Mouse (Mus musculus): ENCODE measurements around the gene Cpn1. TPM values are rescaled to one million over a fixed set of nuclear protein-coding genes. Genes with fewer than 3 reads are reported as not detected.

Gene Cpn1
- polyA plus RNA-seq, 1 experiment: 1.4 TPM

DNA sequence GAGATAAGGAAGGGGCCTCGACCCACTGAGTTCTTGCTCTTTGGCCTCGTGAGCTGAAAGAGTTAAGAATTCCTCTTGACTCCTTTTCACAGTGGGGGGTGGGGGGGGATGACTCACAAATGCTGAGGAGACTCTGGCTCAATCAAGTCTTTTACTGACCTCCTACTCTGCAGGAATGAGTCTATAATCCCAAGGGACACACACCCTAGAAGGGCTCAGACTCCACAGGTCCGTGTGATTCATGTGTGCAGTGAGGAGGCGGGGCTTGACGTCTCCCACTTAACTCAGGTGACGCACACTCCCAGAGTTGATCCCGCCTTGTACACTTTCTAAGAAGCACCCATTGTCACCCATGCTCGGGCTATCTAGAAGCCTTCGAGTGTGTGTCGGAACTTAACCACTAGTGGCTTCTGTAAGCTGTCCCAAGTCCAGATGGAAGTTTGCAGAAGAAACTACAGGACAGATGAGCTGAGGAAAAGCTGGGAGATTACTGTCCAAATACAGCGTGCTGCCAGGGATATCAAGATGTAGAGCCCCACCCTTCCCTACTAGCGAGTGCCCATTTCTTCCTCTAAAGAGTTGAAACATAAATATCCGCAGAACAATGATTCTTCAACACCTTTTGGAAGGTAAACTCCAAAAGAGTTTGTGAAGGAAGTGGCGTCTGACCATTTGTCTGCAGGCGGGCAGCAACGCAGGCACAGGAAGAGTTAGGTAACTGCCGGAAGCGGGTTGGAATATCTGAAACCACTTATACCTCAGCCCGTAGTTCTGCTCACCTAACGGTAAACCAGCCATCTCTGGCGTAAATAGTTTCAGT lies 69.6 kb downstream of the Cpn1 start:
- no peak for DNase-seq (ENCODE audit: low read depth in 1 of 2, low spot score in 2 of 2)
- Histone ChIP-seq H3K4me3 (ENCODE audit: extremely low read depth, insufficient read depth, insufficient read length) (peak overlapping the region; percentile 17), H3K27ac (ENCODE audit: insufficient read depth, low read length) (peak overlapping the region; percentile 4; the same call in 1 of the 2 replicates), H3K4me1 (ENCODE audit: control insufficient read depth, insufficient read depth, insufficient read length) (peaks cover 20% of the 10 kb centered on the region), H3K27me3 (ENCODE audit: control insufficient read depth, insufficient read depth, low read length) (no peaks in the 10 kb centered on the region), H3K36me3 (ENCODE audit: control insufficient read depth, insufficient read depth, low read length) (no peaks in the 10 kb centered on the region)
- TF ChIP-seq POLR2A (IDR thresholded peaks at IDR 0.05; ENCODE audit: low read depth, low read length) (no peak), CTCF (IDR thresholded peaks at IDR 0.05; ENCODE audit: extremely low read depth, insufficient read depth, insufficient read length, insufficient replicate concordance) (no peak)
- 38% methylated on average over 21 of the region's 21 CpGs for WGBS

DNA sequence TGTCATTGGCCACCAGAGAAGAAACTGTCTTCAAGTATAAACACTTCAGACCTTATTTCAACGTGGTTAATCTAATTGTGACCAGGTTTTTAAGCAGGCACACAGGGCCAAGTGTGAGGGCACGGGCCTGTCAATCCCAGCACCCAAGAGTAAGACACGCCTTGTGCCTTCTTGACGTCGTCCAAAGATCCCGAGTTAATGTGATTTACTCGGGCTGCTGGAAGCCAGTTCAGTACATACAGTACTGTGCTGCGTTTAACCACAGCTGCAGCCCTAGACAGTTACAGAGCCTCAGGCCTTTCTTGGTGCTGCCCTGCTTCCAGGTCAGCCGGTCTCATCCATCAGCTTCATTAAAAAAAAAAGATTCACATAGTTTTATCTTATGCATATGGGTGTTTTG lies 70.9 kb downstream of the Cpn1 start:
- peaks cover 1% of the 10 kb centered on the region; the same call in 1 of the 2 replicates for H3K36me3 ChIP-seq (ENCODE audit: control insufficient read depth, insufficient read depth, low read length)
- 84% methylated on average over 9 of the region's 9 CpGs for WGBS
- no peak for DNase-seq (ENCODE audit: low read depth in 1 of 2, low spot score in 2 of 2)
- TF ChIP-seq CTCF (IDR thresholded peaks at IDR 0.05; ENCODE audit: extremely low read depth, insufficient read depth, insufficient read length, insufficient replicate concordance) (no peak), POLR2A (IDR thresholded peaks at IDR 0.05; ENCODE audit: low read depth, low read length) (no peak)
- H3K4me1 ChIP-seq (ENCODE audit: control insufficient read depth, insufficient read depth, insufficient read length): peaks cover 21% of the 10 kb centered on the region; the same call in 1 of the 2 replicates
- no peak overlapping the region for H3K27ac ChIP-seq (ENCODE audit: insufficient read depth, low read length)
- no peaks in the 10 kb centered on the region for H3K27me3 ChIP-seq (ENCODE audit: control insufficient read depth, insufficient read depth, low read length)
- H3K4me3 ChIP-seq (ENCODE audit: extremely low read depth, insufficient read depth, insufficient read length): no peak overlapping the region

DNA sequence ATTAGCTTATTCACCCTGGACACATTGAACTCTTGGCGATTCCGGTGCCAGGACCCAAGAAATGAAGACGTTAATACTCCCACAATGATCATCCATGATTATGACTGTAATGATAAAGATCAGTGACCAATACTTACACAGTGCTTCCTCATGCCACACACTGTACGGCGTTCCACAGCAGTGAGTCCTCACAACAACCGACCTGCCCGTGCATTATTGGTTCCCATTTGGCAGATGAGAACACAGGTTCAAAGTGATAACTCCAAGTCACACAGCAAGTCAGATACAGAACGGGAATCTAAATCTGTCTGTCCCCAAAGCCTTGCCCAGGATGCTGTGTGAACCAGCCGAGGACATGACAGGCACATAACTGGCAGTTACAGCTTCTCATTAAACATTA lies 71.4 kb downstream of the Cpn1 start:
- H3K27ac ChIP-seq (ENCODE audit: insufficient read depth, low read length): no peak overlapping the region
- TF ChIP-seq CTCF (IDR thresholded peaks at IDR 0.05; ENCODE audit: extremely low read depth, insufficient read depth, insufficient read length, insufficient replicate concordance) (no peak), POLR2A (IDR thresholded peaks at IDR 0.05; ENCODE audit: low read depth, low read length) (no peak)
- peaks cover 2% of the 10 kb centered on the region; the same call in 1 of the 2 replicates for H3K36me3 ChIP-seq (ENCODE audit: control insufficient read depth, insufficient read depth, low read length)
- 91% methylated on average over 9 of the region's 9 CpGs for WGBS
- no peaks in the 10 kb centered on the region for H3K27me3 ChIP-seq (ENCODE audit: control insufficient read depth, insufficient read depth, low read length)
- H3K4me1 ChIP-seq (ENCODE audit: control insufficient read depth, insufficient read depth, insufficient read length): peaks cover 21% of the 10 kb centered on the region; the same call in 1 of the 2 replicates
- no peak overlapping the region for H3K4me3 ChIP-seq (ENCODE audit: extremely low read depth, insufficient read depth, insufficient read length)
- DNase-seq (ENCODE audit: low read depth in 1 of 2, low spot score in 2 of 2): no peak

DNA sequence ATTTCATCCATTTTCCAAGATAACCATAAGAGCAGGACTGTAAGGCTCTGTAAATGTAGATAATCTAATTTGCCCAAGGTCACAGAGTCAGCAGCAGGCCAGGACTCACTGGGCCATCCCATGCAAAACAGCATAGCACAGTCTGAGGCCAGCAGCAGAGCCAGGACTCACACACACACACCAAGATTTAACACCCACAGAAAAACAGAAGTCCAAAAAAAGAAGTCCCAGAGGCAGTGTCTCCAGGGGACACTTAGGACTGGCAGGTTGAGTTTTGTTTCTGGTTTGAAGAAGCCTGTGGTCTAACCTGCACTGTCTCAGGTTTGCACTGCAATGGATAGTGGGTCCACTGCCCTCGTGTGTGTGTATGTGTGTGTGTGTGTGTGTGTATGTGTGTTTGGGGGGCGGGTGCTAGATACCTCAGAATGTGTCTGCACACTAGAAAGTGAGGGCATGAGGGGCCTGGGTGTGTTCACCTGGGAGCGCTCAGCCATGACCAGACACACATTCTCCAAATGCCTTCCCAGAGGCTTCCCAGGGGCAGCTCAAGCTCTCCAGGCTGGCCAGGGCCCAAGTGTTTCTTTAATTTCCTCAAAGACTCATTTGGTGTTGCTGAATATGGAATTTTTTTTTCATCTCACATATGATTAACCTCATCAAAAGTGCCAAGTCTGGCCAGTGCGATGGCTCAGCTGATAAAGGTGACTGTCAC lies 73.4 kb downstream of the Cpn1 start:
- Histone ChIP-seq H3K27ac (ENCODE audit: insufficient read depth, low read length) (peak overlapping the region; percentile 48), H3K27me3 (ENCODE audit: control insufficient read depth, insufficient read depth, low read length) (no peaks in the 10 kb centered on the region), H3K36me3 (ENCODE audit: control insufficient read depth, insufficient read depth, low read length) (peaks cover 3% of the 10 kb centered on the region), H3K4me1 (ENCODE audit: control insufficient read depth, insufficient read depth, insufficient read length) (peaks cover 21% of the 10 kb centered on the region; the same call in 1 of the 2 replicates), H3K4me3 (ENCODE audit: extremely low read depth, insufficient read depth, insufficient read length) (no peak overlapping the region)
- DNase-seq (ENCODE audit: low read depth in 1 of 2, low spot score in 2 of 2): peak in 1 of 2 experiments; percentile 30
- TF ChIP-seq POLR2A (IDR thresholded peaks at IDR 0.05; ENCODE audit: low read depth, low read length) (no peak), CTCF (IDR thresholded peaks at IDR 0.05; ENCODE audit: extremely low read depth, insufficient read depth, insufficient read length, insufficient replicate concordance) (no peak)
- 79% methylated on average over 4 of the region's 4 CpGs for WGBS

DNA sequence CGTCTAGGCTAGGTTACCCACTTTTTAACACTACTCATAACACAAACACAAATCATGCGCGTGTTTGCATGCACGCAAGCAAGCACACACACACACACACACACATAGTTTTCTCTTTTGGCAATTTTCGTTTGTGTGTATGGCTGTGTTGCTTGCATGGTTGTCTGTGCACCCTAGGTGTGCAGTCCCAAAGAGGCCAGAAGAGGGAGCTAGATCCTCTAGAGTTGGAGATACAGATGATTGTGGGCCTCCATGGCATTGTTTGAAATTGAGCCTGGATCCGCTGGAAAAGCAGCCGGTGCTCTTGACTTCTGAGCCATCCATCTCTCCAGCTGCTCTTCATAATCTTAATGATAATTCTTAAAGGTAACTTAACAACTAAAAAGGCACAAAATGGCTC lies 79.9 kb downstream of the Cpn1 start:
- no peak for DNase-seq (ENCODE audit: low read depth in 1 of 2, low spot score in 2 of 2)
- H3K27me3 ChIP-seq (ENCODE audit: control insufficient read depth, insufficient read depth, low read length): no peaks in the 10 kb centered on the region
- H3K4me1 ChIP-seq (ENCODE audit: control insufficient read depth, insufficient read depth, insufficient read length): no peaks in the 10 kb centered on the region
- WGBS: 98% methylated on average over 7 of the region's 7 CpGs
- no peak overlapping the region for H3K4me3 ChIP-seq (ENCODE audit: extremely low read depth, insufficient read depth, insufficient read length)
- H3K36me3 ChIP-seq (ENCODE audit: control insufficient read depth, insufficient read depth, low read length): peaks cover 6% of the 10 kb centered on the region
- TF ChIP-seq CTCF (IDR thresholded peaks at IDR 0.05; ENCODE audit: extremely low read depth, insufficient read depth, insufficient read length, insufficient replicate concordance): no peak
- TF ChIP-seq POLR2A (IDR thresholded peaks at IDR 0.05; ENCODE audit: low read depth, low read length): no peak
- H3K27ac ChIP-seq (ENCODE audit: insufficient read depth, low read length): no peak overlapping the region

Other genes with a start within 250 kb of the Cpn1 start
- 3.4 and 5.2 TPM in 2 replicates for gene Cutc, start 233.6 kb downstream of the Cpn1 start, polyA plus RNA-seq (2012; rRNA removed)
- gene Cox15, start 233.6 kb downstream of the Cpn1 start, polyA plus RNA-seq (2012; rRNA removed): 7.4 and 8.0 TPM in 2 replicates
- gene Abcc2, start 204.4 kb downstream of the Cpn1 start, polyA plus RNA-seq (2012; rRNA removed): 0.14 and 0.21 TPM in 2 replicates
- gene Dnmbp, start 46.4 kb downstream of the Cpn1 start, polyA plus RNA-seq (2012; rRNA removed): 8.9 and 9.9 TPM in 2 replicates
- gene Cyp2c23, start 42.7 kb upstream of the Cpn1 start, polyA plus RNA-seq (2012; rRNA removed): 0.12 TPM in 1 of 2 replicates, not detected in the other
- gene Erlin1, start 83.2 kb upstream of the Cpn1 start, polyA plus RNA-seq (2012; rRNA removed): 4.5 and 5.0 TPM in 2 replicates
- 11.4 and 11.8 TPM in 2 replicates for gene Chuk, start 120.9 kb upstream of the Cpn1 start, polyA plus RNA-seq (2012; rRNA removed)
- 2.8 and 5.5 TPM in 2 replicates for gene Cwf19l1, start 149.3 kb upstream of the Cpn1 start, polyA plus RNA-seq (2012; rRNA removed)
- 28.2 and 38.1 TPM in 2 replicates for gene Bloc1s2, start 159.9 kb upstream of the Cpn1 start, polyA plus RNA-seq (2012; rRNA removed)
- not detected in 2 replicates for gene Pkd2l1, start 205.9 kb upstream of the Cpn1 start, polyA plus RNA-seq (2012; rRNA removed)
- gene Scd3, start 216.7 kb upstream of the Cpn1 start, polyA plus RNA-seq (2012; rRNA removed): not detected in 2 replicates